ENCODE assay signal across 13 mouse cellular contexts in the genomic region with DNA sequence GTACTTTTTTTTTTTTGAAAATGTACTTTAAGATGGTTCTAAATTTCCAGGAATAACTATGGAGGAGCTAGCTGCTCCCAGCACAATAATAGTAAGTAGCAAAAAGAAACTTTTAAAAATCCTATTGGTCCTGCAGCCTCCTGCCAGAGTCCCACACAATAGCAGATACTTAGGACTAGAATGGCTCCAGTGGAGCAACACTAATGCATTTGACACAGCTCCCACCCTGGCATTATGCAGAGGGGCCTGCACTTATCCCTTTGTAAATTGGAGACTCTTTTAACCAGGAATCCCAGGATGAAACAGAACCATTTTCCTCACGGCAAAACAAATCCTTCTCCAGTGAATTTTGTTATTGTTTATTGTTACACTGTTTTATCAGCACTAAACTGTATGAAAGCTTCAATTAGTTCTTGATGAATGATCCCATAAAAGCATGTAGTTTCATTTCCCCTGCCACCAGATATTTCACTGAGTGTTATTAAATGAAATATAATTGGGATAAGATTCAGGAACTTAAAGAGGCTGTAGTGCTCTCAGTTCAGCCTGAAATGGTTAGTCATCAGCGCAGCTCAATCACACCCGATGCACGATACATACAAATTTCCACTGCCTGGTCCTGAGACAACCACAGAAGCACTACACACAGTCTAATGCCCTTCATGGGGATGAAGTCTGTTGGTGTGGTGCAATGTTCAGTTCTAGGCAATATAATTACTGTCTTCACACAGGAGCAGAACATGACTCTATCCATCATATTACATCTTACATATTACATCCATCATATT.
DNase-seq lines count a peak whose midpoint lies in the region; ATAC-seq and TF ChIP-seq lines count a peak whose summit lies in the region.
"Had no signal": no experiment of that assay in that cellular context is flagged by ENCODE, and none has a peak within 500 bp of the region (broad histone marks: within the 10 kb centered on the region; RNA-seq: fewer than 3 reads in every experiment).

No protein-coding gene starts in this region.

- intact Hi-C loops in left cerebral cortex, postnatal 14 days (cut with DNase I): no loop called here

- peak; percentile 71; the same call in 1 of the 2 replicates for ATAC-seq in forebrain, postnatal 0 days
- ATAC-seq in midbrain, embryonic 12.5 days (ENCODE audit: low FRiP score, low read depth): peak; percentile 100
- ATAC-seq: intestine, embryonic 15.5 days had no signal

- H3K4me1 ChIP-seq in embryonic facial prominence, embryonic 10.5 days: no peaks in the 10 kb centered on the region
- H3K4me1 ChIP-seq in forebrain, postnatal 0 days (ENCODE audit: insufficient read depth): no peaks in the 10 kb centered on the region
- H3K4me1 ChIP-seq in midbrain, embryonic 12.5 days: peaks cover 8% of the 10 kb centered on the region; the same call in 1 of the 2 replicates
- H3K4me1 ChIP-seq: heart, embryonic 15.5 days; intestine, embryonic 15.5 days; limb, embryonic 10.5 days; liver, embryonic 15.5 days had no signal

- no peaks in the 10 kb centered on the region for H3K36me3 ChIP-seq in embryonic facial prominence, embryonic 10.5 days (replicated peaks)
- no peaks in the 10 kb centered on the region for H3K36me3 ChIP-seq in forebrain, postnatal 0 days (ENCODE audit: insufficient read depth)
- no peaks in the 10 kb centered on the region for H3K36me3 ChIP-seq in midbrain, embryonic 12.5 days
- H3K36me3 ChIP-seq: heart, embryonic 15.5 days; intestine, embryonic 15.5 days; limb, embryonic 10.5 days; liver, embryonic 15.5 days had no signal

- 51% methylated on average over 4 of the region's 4 CpGs for WGBS in embryonic facial prominence, embryonic 10.5 days
- WGBS in forebrain, postnatal 0 days: 12% methylated on average over 4 of the region's 4 CpGs
- WGBS in midbrain, embryonic 12.5 days: 24% methylated on average over 4 of the region's 4 CpGs

- H3K27me3 ChIP-seq in embryonic facial prominence, embryonic 10.5 days (replicated peaks; ENCODE audit: low read depth, poor library complexity, severe bottlenecking): no peaks in the 10 kb centered on the region
- no peaks in the 10 kb centered on the region for H3K27me3 ChIP-seq in forebrain, postnatal 0 days (ENCODE audit: insufficient read depth, low read length)
- H3K27me3 ChIP-seq in midbrain, embryonic 12.5 days: no peaks in the 10 kb centered on the region
- H3K27me3 ChIP-seq: heart, embryonic 15.5 days; intestine, embryonic 15.5 days; liver, embryonic 15.5 days had no signal

- DNase-seq in embryonic facial prominence, embryonic 10.5 days (ENCODE audit: low spot score): peak; percentile 22
- DNase-seq in forebrain, postnatal 0 days: peak; percentile 25
- peak; percentile 90 for DNase-seq in retina, embryonic 14.5 days (ENCODE audit: low spot score)
- no peak for DNase-seq in kidney, postnatal 4 days
- no peak for DNase-seq in layer of hippocampus, postnatal 36 days
- DNase-seq in left cerebral cortex, postnatal 14 days (ENCODE audit: low spot score in 2 of 2): no peak
- DNase-seq: adrenal gland, postnatal 25 days; cerebellum, adult 2 months had no signal

- no peak overlapping the region for H3K27ac ChIP-seq in embryonic facial prominence, embryonic 10.5 days (replicated peaks)
- H3K27ac ChIP-seq in forebrain, postnatal 0 days (ENCODE audit: low read depth, low read length): no peak overlapping the region
- peak overlapping the region; percentile 75 for H3K27ac ChIP-seq in midbrain, embryonic 12.5 days (replicated peaks)
- H3K27ac ChIP-seq: heart, embryonic 15.5 days; intestine, embryonic 15.5 days; limb, embryonic 10.5 days; liver, embryonic 15.5 days had no signal

- no peak for TF ChIP-seq CTCF in forebrain, postnatal 0 days (IDR thresholded peaks at IDR 0.05; ENCODE audit: low read depth)

- H3K4me3 ChIP-seq in embryonic facial prominence, embryonic 10.5 days: no peak overlapping the region
- H3K4me3 ChIP-seq in forebrain, postnatal 0 days (ENCODE audit: low read depth, low read length): no peak overlapping the region
- H3K4me3 ChIP-seq in midbrain, embryonic 12.5 days: no peak overlapping the region
- H3K4me3 ChIP-seq: heart, embryonic 15.5 days; intestine, embryonic 15.5 days; limb, embryonic 10.5 days; liver, embryonic 15.5 days had no signal

- no peak overlapping the region for H3K9ac ChIP-seq in forebrain, postnatal 0 days
- no peak overlapping the region for H3K9ac ChIP-seq in midbrain, embryonic 12.5 days (replicated peaks)
- H3K9ac ChIP-seq: heart, embryonic 15.5 days; intestine, embryonic 15.5 days; liver, embryonic 15.5 days had no signal

- H3K4me2 ChIP-seq in forebrain, postnatal 0 days (ENCODE audit: low read depth): no peak overlapping the region
- peak overlapping the region; percentile 13; the same call in 1 of the 2 replicates for H3K4me2 ChIP-seq in midbrain, embryonic 12.5 days (replicated peaks)
- H3K4me2 ChIP-seq: heart, embryonic 15.5 days; intestine, embryonic 15.5 days; liver, embryonic 15.5 days had no signal

- H3K9me3 ChIP-seq in embryonic facial prominence, embryonic 10.5 days: no peaks in the 10 kb centered on the region
- no peaks in the 10 kb centered on the region for H3K9me3 ChIP-seq in forebrain, postnatal 0 days (ENCODE audit: low read length)
- no peaks in the 10 kb centered on the region for H3K9me3 ChIP-seq in midbrain, embryonic 12.5 days
- H3K9me3 ChIP-seq: heart, embryonic 15.5 days; intestine, embryonic 15.5 days; limb, embryonic 10.5 days; liver, embryonic 15.5 days had no signal

Comparison
In these comparisons a context has a peak if more than half of its experiments do, and no peak if none do; other contexts are left out.
1. DNase-seq: peak in embryonic facial prominence, embryonic 10.5 days (single experiment), forebrain, postnatal 0 days (single experiment) and retina, embryonic 14.5 days (single experiment); none in kidney, postnatal 4 days (0 of 2), layer of hippocampus, postnatal 36 days (0 of 2) and left cerebral cortex, postnatal 14 days (0 of 2).